Mouse (Mus musculus) E14TG2a.4 (cell line): Measurements from ENCODE around the gene Loxl1.

Experiments
- CTCF ChIP-seq: conservative IDR thresholded peaks from 2 replicates; pipeline ENCODE4 v1.5.1; 2014; ENCODE audit warnings: low read length
- POU5F1 ChIP-seq: IDR thresholded peaks from 2 replicates; pipeline ENCODE4 v1.6.1; 2014; ENCODE audit warnings: low read length, borderline replicate concordance

GRCm38 (mm10) chr9:58272855-58273254 lies 40.1 kb downstream of the Loxl1 start:
- TF ChIP-seq CTCF (no peak), POU5F1 (no peak)
